Mouse (Mus musculus) left cerebral cortex, adult 11 months (tissue): ENCODE data around the gene Cort.
"Not testable (repeated sequence)": the region's sequence is repeated elsewhere in the genome, so short reads cannot be mapped to it uniquely, and the experiment has no call there.

Experiments
- DNase-seq: peaks from one replicate; pipeline ENCODE4 v3.0.0; 2022; ENCODE audit warnings: low spot score

Gene Cort

DNA sequence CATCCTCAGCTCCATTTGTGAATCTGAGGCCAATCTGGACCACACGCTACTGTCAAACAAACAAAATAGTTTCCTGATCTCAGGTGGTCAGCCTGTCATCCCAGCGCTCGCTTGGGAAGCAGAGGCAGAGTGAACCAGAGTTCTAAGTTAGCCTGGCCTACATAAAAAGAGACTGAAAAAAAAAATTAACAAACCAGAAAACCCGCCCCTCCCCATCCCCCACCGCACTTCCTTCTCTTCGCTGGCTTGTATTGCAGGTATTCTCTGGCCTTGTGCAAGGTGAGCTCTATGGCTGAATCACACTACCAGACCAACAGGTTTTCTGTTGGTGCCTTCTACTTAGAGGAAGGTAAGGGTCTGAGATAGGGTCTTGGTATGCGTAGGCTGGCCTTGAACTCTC lies 21.0 kb upstream of the Cort start:
- no peak for DNase-seq

DNA sequence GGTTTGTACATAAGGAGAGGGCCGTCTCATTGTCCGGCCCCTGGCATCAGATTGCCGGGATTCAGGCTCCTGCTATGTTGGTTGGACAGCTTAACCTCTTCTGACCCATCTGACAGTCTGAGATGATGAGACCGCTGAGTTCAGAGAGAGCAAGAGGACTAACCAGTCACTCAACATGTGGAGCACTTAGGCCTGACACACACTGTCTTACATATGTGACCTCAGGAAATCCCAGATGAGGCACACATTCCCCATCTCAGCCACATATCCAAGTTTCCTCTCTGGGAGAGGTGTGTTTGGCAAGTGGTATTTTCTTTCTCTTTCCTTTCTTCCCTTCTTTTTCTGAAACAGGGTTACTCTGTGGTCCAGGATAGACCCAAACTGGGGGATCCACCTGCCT lies 18.6 kb upstream of the Cort start:
- no peak for DNase-seq

DNA sequence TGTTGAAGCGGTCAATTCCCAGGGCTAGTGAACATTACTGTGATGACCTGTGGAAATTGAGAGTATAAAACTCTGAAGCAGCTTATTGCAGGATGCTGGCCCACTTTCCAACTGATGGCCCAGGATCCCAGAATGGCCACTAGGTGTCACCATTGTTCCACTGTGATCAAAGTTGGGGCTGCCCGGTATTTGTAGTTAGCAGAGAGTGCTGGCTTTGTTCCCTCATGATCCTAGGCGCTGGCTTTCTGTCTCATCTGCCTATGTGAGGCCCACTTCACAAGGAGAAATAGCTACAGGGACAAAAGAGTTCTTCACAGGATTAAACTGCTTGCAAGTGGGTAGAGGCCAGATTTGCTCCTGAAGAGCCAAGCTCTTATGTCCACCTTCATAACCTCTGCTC lies 17.9 kb upstream of the Cort start:
- DNase-seq, result peak; percentile 68

DNA sequence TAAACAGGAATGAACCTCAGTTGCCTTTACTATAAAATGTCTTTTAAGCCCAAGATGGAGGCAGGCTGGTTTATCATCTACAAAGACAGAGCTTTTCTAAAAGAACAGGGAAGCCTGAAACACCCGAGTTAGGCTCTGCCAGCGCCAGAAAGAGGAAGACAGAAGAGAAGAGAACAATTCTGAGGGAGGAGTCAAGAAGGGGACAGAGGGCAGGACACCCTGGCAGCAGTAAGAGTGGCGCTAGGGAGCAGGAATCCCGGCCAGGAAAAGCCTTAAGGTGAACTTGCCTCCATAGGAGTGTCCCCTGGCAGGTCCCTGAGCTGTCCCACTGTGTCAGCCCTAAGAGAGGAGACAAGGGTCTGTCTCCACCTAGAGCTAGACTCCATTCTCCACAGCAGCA lies 17.0 kb upstream of the Cort start:
- DNase-seq, result no peak

DNA sequence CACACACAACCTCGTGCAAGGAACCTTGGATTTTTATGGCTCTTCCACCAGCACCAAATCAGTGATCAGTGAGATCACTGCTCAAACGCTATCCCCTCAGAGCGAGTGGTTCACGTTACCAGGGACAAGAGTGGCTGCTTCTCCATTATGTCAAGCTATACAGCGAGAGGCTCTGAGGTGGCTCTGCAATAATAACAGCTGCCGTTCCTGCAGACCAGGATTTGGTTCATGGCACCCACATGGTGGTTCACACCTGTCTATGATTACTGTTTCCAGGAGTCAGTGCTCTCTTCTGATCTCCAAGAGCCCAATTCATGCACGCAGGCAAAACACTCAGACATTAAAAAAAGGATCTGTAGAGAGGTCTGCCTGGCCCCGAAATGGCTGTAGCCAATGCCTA lies 12.0 kb upstream of the Cort start:
- DNase-seq, result no peak

DNA sequence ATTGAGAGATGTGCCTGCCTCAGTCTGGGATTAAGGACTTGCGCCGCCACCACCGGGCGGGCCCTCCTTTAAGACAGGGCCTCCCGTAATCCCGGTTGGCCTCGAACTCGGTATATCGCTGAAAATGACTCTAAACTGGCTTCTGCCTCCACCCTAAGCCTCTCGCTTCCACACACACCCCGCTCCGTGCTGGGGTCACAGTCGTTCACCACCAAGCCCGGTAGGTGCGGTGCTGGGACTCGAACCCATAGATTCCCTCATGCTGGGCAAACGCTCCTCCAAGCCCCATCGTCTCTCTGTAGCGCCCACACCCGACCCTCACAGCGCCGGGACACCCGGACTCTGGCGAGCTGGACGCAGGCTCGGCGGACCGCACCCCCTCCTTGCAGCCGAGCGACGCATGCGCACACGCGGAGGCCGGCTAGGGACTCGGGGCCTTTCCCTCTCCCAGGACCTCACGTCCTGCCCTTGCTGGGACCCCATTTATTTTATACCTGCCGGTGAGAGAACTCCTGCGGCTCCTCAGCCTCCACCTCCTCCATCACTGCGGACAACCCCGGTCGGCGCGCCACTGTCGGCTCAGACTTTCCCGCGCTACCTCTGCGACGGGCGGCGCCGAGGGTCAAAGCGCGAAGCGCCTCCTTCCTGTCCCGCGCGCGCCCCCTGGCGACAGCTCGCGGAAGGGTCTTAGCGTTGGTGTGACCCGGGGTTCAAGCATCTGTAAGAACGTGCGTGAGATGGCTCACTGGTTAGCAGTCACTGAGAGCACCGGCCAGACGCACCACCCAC lies 10.6 kb upstream of the Cort start, which contains the start of gene Cenps:
Gene Cenps, minus strand, starts transcription at position 648 of the 789 bp plus-strand sequence.
- peak; percentile 77 for DNase-seq

DNA sequence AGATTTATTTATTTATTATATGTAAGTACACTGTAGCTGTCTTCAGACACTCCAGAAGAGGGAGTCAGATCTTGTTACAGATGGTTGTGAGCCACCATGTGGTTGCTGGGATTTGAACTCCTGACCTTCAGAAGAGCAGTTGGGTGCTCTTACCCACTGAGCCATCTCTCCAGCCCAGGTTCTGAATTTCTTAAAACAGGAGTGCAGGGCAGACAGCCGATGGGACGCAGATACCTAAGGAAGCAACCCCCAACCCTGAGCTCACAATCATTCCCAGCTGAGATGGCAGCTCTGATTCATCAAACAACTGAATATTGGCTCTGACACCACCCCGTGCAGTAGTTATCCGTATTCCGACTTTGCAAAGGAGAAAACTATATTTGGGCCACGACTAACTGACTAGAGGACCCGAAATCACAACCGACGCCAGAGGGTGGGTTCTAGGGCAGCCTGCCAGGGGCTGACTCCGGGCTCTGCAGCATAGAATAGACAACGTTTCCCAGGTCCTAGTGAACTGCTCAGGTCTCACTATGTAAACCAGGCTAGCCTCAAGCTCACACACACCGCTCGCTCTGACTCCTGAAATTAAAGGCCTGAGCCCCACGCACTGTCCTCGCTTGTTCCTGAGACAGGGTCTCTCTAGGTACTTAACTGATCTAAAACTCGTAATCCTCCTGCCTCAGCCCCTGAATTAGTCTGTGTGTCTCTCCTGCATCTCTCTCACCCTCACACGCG lies 9.7 kb upstream of the Cort start:
- no peak for DNase-seq

DNA sequence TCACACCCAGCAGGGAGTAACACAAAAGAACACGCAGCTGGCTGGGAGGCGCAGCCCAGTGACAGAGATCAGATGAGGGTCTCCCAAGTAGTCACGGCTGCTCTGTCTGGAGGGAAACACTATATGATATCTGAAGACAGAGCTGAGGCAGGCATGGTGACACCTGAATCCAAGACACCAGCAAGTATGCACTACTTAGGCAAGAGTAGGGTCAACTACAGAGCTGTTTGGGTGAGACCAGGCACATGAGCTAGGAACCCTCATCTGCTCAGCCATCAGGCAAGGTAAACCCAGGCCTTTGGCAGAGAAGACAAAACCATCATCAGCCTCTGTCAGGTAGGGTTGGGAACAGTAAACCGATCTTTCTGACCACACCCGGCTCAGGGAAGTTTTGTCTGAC lies 6.8 kb upstream of the Cort start:
- no peak for DNase-seq

DNA sequence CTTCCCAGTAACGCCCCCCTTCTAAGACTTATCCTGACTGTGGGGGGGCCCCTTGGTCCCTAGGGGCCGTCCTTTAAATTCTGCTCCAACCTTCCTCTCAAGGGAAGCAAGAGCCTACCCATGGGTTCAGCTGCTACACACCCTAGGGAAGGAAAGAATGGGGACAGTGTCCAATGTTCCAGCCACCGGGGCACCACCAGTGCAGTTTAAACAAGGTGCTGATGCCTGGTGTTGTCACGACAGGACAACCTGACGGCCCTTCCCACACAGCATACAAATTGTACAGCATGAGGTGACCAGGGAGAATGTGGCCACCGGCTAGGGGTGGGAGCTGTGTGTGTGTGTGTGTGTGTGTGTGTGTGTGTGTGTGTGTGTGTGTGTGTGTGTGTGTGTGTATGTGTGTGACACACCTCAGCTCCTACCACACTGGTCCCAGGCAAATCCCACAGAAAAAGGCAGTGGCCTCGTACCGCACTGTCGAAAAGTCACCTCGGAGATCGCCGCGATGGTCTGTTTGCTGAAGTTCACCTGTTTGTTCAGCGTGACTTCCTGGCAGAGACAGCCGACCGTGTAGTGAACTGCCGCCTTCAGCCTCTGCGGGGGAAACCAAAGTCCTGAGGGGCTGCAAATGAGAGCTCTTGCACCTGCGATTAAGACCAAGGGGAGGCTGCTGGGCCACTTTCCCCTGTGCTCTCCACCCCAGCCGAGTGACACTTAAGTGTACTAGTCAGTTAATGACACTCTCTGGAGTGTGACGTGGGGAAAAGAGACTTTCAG lies 5.4 kb upstream of the Cort start:
- no peak for DNase-seq

DNA sequence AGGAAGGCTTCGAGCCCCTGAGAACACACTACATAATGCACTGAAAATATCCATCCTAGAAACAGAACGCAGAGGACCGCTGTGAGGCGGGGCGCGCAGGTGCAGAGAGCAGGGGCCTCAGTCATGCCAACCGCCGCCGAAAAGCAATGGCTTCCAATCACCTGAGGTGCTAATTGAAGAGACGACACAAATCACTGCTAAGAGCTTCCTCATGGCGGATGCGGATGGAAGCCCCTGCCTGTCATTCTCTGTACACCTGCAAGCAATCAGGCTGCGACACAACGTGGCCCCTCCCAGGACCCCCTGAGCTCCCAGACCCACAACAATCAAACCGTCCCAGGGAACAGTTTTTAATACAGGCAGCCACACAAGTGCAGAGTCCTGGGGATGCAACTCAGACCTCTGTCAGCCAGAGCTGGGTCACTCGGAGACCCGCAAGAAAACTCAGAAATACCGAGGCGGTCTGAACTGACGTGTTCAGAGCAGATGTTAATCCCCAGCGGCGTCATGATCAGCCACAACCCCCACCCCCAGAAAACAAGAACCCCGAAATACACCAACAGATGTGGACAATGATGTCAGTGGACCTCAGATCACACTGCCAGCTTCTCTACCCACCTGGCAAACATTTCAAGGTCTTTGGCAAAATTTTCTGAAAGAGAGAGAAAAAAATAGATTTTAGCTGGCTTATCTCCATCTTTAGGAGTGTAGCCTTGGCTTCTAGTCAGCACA lies 4.6 kb upstream of the Cort start:
- no peak for DNase-seq

DNA sequence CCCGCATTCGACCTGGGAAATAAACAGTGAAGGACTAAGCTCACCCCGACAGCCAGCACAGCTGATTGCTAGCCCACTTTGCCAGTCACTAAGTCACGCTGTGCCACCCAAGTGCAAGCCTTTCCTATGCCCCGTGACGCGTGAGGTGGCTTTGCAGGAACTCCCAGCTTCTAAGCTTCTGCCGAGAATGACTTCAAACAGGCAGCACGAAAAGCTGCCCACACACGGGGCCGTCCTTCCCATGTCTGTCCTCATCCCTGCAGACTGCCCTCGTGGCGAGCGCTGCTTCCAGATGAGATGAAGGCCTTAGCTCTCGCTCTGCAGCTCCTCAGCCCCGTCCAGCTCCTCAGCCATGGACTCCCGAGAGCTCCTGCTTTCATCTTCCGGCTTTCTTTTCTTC lies 1.9 kb upstream of the Cort start:
- no peak for DNase-seq

DNA sequence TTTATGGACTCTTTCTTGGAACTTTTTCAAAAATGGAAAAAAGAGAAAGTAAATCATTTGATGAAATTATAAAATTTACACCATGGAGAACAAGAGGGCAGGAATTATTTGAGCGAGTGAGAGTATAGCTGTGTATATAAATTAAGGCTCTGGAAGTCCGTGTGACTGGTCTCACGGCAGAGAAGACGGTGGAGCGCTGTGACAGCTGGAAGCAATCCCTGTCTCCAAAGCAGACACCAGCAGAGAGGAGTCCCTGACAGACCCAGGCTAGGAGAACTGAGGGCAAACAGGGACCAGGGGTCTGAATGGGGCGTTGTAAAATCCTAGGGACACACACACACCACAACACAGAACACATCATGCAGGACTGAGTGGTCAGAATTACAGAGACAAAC lies 451 bp downstream of the Cort start:
- DNase-seq, result no peak

DNA sequence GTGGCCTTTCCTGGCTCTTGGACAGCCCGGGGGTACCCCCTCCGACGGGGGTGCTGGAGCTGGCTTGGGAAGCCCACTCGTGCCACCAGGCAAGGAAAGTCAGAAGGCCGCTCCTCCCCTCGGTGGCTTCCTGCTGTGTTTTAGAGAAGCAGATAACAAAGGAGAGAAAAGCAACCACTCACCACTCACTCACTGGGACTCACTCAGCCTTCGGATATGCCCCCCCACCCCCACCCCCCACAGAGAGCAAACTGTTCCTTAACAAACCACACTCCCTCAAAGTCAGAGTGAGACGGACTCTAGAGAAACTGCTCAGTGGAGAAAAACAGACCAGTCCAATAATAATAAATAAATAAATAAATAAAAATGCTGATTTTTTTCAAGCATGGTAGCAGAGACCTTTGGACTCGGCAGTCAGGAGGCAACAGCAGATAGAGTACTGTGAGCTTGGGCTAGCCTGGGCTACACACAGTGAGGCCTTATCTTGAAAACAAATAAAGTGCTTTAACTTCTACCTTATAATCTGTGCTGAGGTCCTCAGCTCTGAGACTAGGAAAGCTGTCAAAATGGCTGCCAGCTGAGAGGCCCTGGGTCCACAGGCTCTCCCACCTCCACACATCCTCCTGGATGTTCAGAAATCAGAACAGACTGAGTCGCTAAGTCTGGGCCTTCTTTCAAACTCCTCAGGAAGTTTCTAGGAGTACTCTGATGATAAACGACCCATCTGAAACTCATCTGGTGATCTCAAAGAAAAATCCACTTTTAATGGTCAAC lies 1.0 kb downstream of the Cort start:
- DNase-seq, result no peak

DNA sequence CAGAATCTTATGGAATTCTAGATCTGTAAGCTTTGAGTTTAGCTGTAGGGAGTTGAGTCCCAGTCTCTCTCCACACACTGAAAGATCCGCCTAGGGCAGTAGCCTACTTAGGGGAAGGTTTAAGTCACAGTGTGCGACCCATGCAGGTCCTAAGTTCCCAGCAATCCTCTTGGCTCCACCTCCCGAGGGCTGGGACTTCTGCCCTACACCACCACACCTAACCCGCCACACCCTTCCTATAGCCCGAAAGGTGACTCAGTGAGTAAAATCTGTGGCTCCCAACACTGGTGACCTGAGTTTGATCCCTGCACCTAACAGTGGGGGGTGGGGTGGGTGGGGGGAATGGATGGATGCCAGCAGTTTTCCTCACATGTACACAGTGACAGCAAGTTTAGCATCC lies 3.1 kb downstream of the Cort start:
- DNase-seq, result no peak

DNA sequence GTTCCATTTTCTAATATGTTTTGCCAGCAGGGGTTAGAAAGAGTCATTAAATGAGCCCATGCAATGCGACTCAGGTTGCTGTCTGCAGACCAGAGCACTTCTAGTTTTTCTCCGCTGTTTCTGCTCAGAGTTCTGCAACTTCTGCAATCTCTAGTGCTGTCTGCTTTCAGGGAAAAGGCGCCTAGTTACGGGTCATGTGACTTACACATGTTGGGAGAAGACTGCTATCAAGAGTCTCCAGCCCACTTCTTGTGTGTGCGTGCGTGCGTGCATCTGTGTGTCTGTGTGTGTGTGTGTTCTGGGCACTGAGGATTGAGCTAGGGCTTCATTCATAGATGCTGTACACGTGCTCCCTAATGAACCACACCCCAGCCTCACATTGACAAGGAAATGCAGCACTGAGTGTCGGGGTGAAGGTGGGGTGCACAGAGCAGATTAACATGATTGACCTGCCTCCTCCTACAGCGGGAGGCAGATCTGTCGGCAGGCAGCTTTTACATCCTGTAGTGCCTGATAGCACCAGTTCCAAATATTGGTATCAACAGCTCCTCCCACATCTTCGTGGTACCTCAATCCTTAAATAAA lies 6.5 kb downstream of the Cort start:
- DNase-seq, result not testable (repeated sequence)

DNA sequence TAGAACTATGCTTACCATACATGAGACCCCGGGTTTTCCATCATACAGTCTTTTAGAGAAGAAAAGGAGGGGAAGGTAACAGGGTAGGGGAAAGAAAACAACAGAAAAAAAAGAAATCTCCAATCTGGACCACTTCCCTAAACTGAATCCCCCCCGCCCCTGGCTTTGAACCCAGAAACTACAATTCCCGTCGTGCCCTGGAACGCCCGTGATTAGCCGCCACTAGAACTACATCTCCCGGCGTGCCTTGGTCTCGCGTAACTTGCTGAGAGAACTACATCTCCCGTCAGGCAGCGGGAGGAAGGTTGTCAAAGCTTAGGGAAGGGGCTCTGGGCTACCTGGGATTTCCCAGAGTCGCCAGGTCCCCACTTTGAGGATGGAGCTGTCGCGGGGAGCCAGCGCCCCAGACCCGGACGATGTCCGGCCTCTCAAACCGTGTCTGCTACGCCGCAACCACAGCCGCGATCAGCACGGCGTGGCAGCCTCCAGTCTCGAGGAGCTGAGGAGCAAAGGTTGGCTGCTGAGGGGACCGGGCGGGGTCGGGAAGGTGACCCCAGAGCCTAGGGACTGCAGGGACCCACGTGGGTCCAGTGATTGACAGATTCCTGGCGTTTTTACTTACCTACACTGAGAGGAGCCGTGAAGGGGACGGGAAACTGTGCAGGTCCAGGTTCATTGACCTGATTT lies 22.5 kb downstream of the Cort start, which contains the start of gene Dffa:
Gene Dffa, plus strand, starts transcription at position 272 of the 687 bp plus-strand sequence.
- DNase-seq, result peak; percentile 87

DNA sequence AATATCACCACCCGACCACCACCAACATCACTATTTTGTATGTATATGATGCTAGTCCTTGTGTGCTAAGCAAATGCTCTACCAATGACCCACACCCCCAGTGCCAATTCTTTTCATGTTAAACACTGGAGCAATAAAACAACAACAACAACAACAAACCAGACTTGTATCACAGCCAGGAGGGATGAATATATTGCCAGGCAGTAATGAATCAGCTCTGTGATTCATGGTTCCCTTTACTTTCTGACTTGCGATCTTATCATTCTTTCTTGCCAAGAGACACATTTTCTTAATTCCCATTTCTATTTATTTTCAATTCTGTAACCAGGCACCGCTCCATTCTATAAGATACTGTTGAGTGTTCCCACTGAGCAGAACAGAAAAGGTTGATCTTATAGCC lies 25.1 kb downstream of the Cort start:
- DNase-seq, result no peak

DNA sequence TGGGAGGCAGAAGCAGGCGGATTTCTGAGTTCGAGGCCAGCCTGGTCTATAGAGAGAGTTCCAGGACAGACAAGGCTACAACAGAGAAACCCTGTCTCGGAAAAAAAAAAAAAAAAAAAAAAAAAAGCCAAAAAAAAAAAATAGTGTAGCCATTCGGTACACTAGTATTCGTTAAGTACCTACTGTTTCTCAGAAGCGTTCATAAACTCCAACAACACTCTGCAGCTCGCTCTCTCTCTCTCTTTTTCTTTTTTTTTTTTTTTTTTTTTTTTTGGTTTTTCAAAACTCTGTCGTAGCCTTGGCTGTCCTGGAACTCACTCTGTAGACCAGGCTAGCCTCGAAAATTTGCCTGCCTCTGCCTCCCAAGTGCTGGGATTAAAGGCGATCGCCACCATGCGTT lies 26.1 kb downstream of the Cort start:
- not testable (repeated sequence) for DNase-seq

DNA sequence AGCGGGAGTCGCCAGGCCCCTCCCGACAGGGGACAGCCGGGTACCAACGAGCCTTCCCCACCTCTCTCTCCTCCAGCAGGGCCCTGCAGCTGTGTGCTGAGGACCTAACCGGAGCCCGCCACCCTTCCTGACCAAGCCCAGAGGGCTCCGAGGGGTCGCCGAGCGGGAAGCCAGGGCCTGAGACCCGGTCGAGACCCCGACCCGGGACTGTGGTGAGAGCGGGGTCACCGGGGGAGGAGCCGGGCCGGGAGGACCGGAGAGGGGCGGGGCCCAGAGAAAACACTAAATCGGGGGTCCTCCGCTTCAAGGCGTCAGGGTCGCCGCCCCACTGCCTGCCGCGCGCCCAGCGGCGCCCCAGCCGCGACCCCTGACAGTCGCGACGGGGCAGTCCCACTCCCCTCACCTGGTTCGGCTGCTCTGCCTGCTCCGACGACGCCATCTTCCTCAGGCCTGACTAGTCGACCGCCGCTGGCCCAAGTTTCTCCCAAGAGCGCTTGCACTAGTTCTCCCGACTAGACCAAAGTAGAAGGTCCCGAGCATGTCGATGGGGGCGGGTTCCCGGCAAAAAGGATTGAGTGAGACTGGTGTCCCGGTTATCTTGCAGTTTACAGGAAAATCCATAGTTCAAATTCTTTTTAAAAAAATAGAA lies 27.1 kb downstream of the Cort start, which contains the start of gene Pex14:
Gene Pex14, minus strand, starts transcription at position 508 of the 649 bp plus-strand sequence.
- DNase-seq, result peak; percentile 79

DNA sequence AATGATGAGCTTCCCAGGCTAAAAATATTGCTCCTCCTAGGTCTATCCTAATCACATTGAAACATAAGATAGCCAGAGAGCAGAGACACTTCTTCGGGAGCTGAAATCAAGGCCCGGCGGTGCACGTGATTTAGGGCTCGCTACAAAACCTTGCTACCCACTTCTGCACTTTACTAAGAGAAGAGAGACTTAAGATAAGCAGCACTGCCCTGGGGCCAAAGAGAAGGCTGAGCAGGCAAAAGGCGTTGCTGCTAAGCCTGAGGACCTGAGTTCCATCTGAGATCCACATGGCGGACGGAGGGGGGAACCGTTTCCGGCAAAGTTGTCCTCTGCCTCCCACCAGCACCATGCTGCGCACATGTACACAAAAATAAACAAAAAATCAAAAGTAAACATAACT lies 28.0 kb downstream of the Cort start:
- DNase-seq, result no peak
